Mouse (Mus musculus): ENCODE results near the gene Tshz2. TPM values are rescaled to one million over a fixed set of nuclear protein-coding genes. Genes with fewer than 3 reads are reported as not detected.
A peak's percentile ranks its signal among the peaks of the same experiment; 100 is the strongest.

Gene Tshz2
- polyA plus RNA-seq, 1 experiment from 2014 or later = 22.8 TPM

DNA sequence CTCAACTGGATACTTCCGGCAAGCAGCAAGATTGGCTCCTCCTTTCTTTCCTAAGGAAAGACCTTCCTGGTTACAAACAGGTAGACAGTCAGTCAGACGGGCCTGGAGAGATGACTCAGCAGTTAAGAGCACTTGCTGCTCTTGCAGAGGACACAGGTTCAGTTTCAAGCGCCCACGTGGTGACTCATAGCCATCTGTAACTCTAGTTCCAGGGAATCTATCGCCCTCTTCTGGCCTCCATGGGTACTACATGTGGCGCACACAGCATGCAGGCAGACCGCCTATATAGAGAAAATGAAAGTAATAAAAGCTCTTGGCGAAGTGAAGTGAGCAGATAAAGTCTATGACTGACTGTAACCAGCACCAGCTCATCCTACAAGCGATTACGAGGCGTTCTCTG, 413.1 kb downstream of the Tshz2 start:
- WGBS = 82% methylated on average over 11 of the region's 11 CpGs
- H3K4me1 ChIP-seq (ENCODE audit: control insufficient read depth, insufficient read depth, low read length) = no peaks in the 10 kb centered on the region
- H3K27ac ChIP-seq (ENCODE audit: low read length) = no peak overlapping the region

DNA sequence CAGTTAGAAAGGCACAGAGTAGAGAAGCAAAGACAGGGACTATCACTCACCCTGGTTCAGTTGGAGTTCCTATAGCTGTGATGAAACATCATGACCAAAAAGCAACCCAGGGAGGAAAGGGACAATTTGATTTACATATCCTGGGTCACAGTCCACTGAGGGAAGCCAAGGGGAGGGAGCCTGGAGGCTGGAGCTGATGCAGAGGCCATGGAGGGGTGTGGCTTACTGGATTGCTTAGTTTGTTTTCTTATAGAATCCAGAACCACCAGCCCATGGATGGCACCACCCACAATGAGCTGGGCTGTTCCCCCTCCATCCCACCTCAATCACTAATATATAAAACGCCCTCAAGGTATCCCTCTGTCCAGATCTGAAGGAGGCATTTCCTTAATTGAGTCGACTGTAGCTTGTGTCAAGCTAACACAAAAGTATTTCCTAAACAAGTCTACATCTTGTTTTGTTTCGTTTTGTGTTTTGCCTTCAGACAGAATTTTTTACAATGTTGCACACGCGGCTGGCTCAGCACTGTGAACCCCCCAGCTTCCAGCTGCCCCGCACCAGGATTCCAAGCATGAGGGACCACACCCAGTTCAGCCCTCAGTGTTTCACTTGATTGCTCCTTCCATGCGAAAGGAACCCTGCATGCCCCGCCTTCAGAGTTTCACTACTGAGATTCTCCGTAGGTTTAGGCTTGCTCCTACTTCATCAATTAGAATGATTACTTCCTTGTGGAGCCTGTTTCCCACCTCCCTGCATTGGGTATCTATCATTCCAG, 413.7 kb downstream of the Tshz2 start:
- WGBS = 92% methylated on average over 9 of the region's 9 CpGs
- no peak for ATAC-seq
- H3K36me3 ChIP-seq (ENCODE audit: control insufficient read depth, insufficient read depth, low read length) = no peaks in the 10 kb centered on the region

More for the DNA sequence above, 413.1 kb downstream of the Tshz2 start:
- Histone ChIP-seq H3K9me3 (replicated peaks; ENCODE audit: control insufficient read depth, low read length, poor library complexity, severe bottlenecking) (no peaks in the 10 kb centered on the region), H3K9ac (ENCODE audit: low read depth, low read length) (no peak overlapping the region), H3K36me3 (ENCODE audit: control insufficient read depth, insufficient read depth, low read length) (no peaks in the 10 kb centered on the region), H3K4me3 (ENCODE audit: low read depth, low read length) (no peak overlapping the region), H3K4me2 (ENCODE audit: low read length) (no peak overlapping the region), H3K27me3 (ENCODE audit: control insufficient read depth, insufficient read depth, low read depth, low read length) (no peaks in the 10 kb centered on the region)
- ATAC-seq = no peak

DNA sequence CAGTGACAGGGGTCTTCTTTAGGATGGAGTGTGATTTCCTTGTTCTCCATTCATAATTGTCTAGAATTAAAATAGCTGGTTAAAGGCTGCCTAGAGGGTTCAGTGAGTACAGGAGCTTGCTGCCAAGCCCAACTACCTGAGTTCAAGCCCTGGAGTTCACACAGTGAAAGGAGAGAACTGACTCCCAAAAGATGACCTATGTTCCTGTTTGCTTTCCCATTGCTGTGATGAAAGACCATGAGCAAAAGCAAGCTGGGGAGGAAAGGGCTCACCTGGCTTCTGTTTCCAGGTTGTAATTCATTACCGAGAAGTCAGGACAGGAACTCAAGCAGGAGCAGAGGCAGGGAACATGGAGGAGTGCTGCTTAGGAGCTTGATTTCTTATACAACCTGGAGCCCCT, 416.0 kb downstream of the Tshz2 start:
- Histone ChIP-seq H3K36me3 (ENCODE audit: control insufficient read depth, insufficient read depth, low read length) (no peaks in the 10 kb centered on the region), H3K4me3 (ENCODE audit: low read depth, low read length) (no peak overlapping the region), H3K9me3 (replicated peaks; ENCODE audit: control insufficient read depth, low read length, poor library complexity, severe bottlenecking) (no peaks in the 10 kb centered on the region), H3K27me3 (ENCODE audit: control insufficient read depth, insufficient read depth, low read depth, low read length) (no peaks in the 10 kb centered on the region), H3K27ac (ENCODE audit: low read length) (no peak overlapping the region), H3K4me2 (ENCODE audit: low read length) (no peak overlapping the region), H3K9ac (ENCODE audit: low read depth, low read length) (no peak overlapping the region), H3K4me1 (ENCODE audit: control insufficient read depth, insufficient read depth, low read length) (no peaks in the 10 kb centered on the region)
- 94% methylated on average over 1 of the region's 1 CpGs for WGBS
- no peak for ATAC-seq

More for the DNA sequence above, 413.7 kb downstream of the Tshz2 start:
- H3K27me3 ChIP-seq (ENCODE audit: control insufficient read depth, insufficient read depth, low read depth, low read length) = no peaks in the 10 kb centered on the region
- H3K27ac ChIP-seq (ENCODE audit: low read length) = no peak overlapping the region
- H3K9ac ChIP-seq (ENCODE audit: low read depth, low read length) = no peak overlapping the region
- no peak overlapping the region for H3K4me2 ChIP-seq (ENCODE audit: low read length)
- no peaks in the 10 kb centered on the region for H3K9me3 ChIP-seq (replicated peaks; ENCODE audit: control insufficient read depth, low read length, poor library complexity, severe bottlenecking)
- H3K4me3 ChIP-seq (ENCODE audit: low read depth, low read length) = no peak overlapping the region
- H3K4me1 ChIP-seq (ENCODE audit: control insufficient read depth, insufficient read depth, low read length) = no peaks in the 10 kb centered on the region

DNA sequence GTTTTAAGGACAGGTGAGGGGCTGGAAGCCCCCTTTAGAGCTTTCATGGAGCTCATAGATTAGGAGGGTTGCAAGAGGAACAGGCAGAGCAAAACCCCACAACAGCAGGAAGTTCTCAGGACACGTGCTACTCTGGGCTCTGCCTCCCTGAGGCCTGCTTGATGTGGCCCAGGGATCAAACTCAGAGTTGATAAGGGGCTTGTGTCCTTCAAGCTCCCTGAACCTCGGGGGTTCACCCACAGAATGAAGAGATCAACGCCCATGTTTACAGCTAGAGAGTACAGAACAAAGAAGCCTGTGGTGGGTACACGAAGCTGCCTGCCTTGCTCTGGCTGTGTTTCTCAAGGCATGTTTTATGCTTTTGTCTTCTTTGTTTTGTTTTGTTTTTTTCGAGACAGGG, 417.8 kb downstream of the Tshz2 start:
- H3K27me3 ChIP-seq (ENCODE audit: control insufficient read depth, insufficient read depth, low read depth, low read length) = no peaks in the 10 kb centered on the region
- H3K9ac ChIP-seq (ENCODE audit: low read depth, low read length) = no peak overlapping the region
- no peak overlapping the region for H3K4me2 ChIP-seq (ENCODE audit: low read length)
- H3K9me3 ChIP-seq (replicated peaks; ENCODE audit: control insufficient read depth, low read length, poor library complexity, severe bottlenecking) = no peaks in the 10 kb centered on the region
- ATAC-seq = no peak
- WGBS = 39% methylated on average over 5 of the region's 5 CpGs
- H3K4me3 ChIP-seq (ENCODE audit: low read depth, low read length) = no peak overlapping the region
- no peak overlapping the region for H3K27ac ChIP-seq (ENCODE audit: low read length)
- H3K4me1 ChIP-seq (ENCODE audit: control insufficient read depth, insufficient read depth, low read length) = no peaks in the 10 kb centered on the region
- no peaks in the 10 kb centered on the region for H3K36me3 ChIP-seq (ENCODE audit: control insufficient read depth, insufficient read depth, low read length)

DNA sequence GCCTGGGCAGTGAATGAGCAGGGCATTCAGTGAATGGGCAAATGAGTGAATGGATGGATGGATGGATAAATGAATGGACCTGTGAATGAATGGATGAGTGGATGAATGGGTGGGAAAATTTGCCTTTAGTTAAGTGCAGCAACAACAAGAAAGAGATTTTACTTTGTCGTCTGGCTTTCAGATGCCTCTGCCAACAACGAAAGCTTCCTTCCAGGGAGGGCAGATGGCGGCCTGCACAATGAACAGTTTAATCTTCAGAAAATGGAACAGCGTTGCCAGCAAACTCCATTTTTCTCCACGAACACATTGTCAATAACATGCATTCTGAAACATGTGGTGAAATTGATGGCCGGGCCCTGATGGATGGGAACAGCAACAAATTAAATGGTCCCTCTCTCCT, 418.6 kb downstream of the Tshz2 start:
- WGBS = 49% methylated on average over 6 of the region's 6 CpGs
- no peak overlapping the region for H3K4me2 ChIP-seq (ENCODE audit: low read length)
- H3K36me3 ChIP-seq (ENCODE audit: control insufficient read depth, insufficient read depth, low read length) = no peaks in the 10 kb centered on the region
- no peaks in the 10 kb centered on the region for H3K27me3 ChIP-seq (ENCODE audit: control insufficient read depth, insufficient read depth, low read depth, low read length)
- H3K4me3 ChIP-seq (ENCODE audit: low read depth, low read length) = no peak overlapping the region
- H3K9ac ChIP-seq (ENCODE audit: low read depth, low read length) = no peak overlapping the region
- H3K27ac ChIP-seq (ENCODE audit: low read length) = no peak overlapping the region
- ATAC-seq = no peak
- no peaks in the 10 kb centered on the region for H3K4me1 ChIP-seq (ENCODE audit: control insufficient read depth, insufficient read depth, low read length)
- H3K9me3 ChIP-seq (replicated peaks; ENCODE audit: control insufficient read depth, low read length, poor library complexity, severe bottlenecking) = no peaks in the 10 kb centered on the region

DNA sequence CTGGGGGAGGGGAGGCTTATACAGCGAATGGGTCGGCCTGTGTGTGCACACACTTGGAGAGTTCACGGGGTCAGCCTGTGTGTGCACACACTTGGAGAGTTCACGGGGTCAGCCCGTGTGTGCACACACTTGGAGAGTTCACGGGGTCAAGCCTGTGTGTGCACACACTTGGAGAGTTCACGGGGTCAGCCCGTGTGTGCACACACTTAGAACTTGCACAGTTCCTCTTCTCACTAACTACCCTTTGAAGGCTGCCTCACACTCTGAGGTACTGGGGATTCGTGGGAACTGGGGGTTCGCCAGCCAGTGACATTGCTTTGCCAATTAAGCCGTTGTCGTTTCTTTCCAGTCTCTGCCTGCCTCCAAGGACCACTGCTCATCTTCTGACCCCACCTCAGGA, 422.1 kb downstream of the Tshz2 start:
- Histone ChIP-seq H3K4me1 (ENCODE audit: control insufficient read depth, insufficient read depth, low read length) (no peaks in the 10 kb centered on the region), H3K4me2 (ENCODE audit: low read length) (no peak overlapping the region), H3K9me3 (replicated peaks; ENCODE audit: control insufficient read depth, low read length, poor library complexity, severe bottlenecking) (no peaks in the 10 kb centered on the region), H3K27ac (ENCODE audit: low read length) (no peak overlapping the region), H3K9ac (ENCODE audit: low read depth, low read length) (no peak overlapping the region), H3K36me3 (ENCODE audit: control insufficient read depth, insufficient read depth, low read length) (no peaks in the 10 kb centered on the region), H3K4me3 (ENCODE audit: low read depth, low read length) (no peak overlapping the region), H3K27me3 (ENCODE audit: control insufficient read depth, insufficient read depth, low read depth, low read length) (no peaks in the 10 kb centered on the region)
- ATAC-seq = no peak
- 81% methylated on average over 12 of the region's 12 CpGs for WGBS

DNA sequence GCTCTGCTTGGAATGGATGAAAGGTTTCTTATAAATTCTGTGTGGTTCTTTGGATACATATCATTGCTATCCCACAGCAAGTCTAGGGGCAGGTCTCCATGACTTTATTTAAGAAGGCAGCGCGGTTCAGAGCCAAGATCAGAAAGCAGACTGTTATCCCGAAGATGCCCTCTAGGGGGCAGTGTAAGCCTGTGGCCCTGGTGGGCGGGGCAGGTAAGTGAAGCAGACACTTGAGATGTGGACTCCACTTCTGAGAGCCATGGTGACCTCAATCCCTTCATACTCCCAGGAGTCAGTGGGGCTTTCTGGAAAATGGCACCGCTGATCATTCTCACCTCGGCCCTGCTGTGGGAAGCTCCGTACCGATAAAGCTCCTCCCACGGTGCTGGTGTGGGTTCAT, 422.6 kb downstream of the Tshz2 start:
- no peak overlapping the region for H3K9ac ChIP-seq (ENCODE audit: low read depth, low read length)
- H3K4me3 ChIP-seq (ENCODE audit: low read depth, low read length) = no peak overlapping the region
- ATAC-seq = 0 out of 2 replicates have a peak, but pooled peaks have one; percentile 17
- H3K4me1 ChIP-seq (ENCODE audit: control insufficient read depth, insufficient read depth, low read length) = no peaks in the 10 kb centered on the region
- H3K27ac ChIP-seq (ENCODE audit: low read length) = no peak overlapping the region
- WGBS = 33% methylated on average over 9 of the region's 9 CpGs
- H3K4me2 ChIP-seq (ENCODE audit: low read length) = no peak overlapping the region
- no peaks in the 10 kb centered on the region for H3K9me3 ChIP-seq (replicated peaks; ENCODE audit: control insufficient read depth, low read length, poor library complexity, severe bottlenecking)
- H3K27me3 ChIP-seq (ENCODE audit: control insufficient read depth, insufficient read depth, low read depth, low read length) = no peaks in the 10 kb centered on the region
- H3K36me3 ChIP-seq (ENCODE audit: control insufficient read depth, insufficient read depth, low read length) = no peaks in the 10 kb centered on the region

DNA sequence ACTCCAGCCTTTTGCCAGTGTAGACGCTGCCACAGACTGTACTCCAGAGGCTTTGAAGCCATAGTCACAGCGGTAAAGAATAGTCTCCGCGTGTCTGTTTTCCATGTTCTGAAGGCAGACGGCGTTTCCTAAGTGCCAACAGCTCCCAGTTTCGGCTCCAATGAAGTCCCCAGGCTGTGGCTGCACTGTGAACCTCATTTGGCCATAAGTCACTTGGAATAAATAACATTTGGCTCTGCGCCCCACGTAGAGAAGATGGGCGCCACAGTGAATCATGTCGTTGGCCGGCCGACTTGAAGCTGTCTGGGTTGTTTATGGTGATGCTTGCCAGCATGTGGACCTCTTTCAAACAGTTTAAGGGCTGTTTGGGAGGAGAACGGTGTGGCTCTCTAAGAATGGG, 426.0 kb downstream of the Tshz2 start:
- H3K27ac ChIP-seq (ENCODE audit: low read length) = no peak overlapping the region
- H3K4me1 ChIP-seq (ENCODE audit: control insufficient read depth, insufficient read depth, low read length) = no peaks in the 10 kb centered on the region
- no peaks in the 10 kb centered on the region for H3K36me3 ChIP-seq (ENCODE audit: control insufficient read depth, insufficient read depth, low read length)
- no peak overlapping the region for H3K4me2 ChIP-seq (ENCODE audit: low read length)
- H3K9me3 ChIP-seq (replicated peaks; ENCODE audit: control insufficient read depth, low read length, poor library complexity, severe bottlenecking) = no peaks in the 10 kb centered on the region
- no peak overlapping the region for H3K4me3 ChIP-seq (ENCODE audit: low read depth, low read length)
- WGBS = 90% methylated on average over 14 of the region's 14 CpGs
- H3K27me3 ChIP-seq (ENCODE audit: control insufficient read depth, insufficient read depth, low read depth, low read length) = no peaks in the 10 kb centered on the region
- H3K9ac ChIP-seq (ENCODE audit: low read depth, low read length) = no peak overlapping the region
- no peak for ATAC-seq

DNA sequence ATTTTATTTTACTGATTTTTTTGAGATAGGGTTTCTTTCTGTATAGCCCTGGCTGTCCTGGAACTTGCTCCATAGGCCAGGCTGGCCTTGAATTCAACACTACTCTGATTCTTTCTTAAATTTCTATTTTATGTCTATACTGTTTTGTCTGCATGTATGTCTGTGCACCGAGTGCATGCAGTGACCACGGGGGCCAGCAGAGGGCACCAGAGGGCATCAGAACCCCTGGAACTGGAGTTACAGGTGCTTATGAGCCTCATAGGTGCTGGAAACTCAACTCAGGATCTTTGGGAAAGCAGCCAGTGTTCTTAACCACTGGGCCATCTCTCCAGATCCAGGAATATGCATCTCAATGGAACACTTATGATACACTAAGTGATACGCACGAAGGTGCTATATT, 427.3 kb downstream of the Tshz2 start:
- no peak overlapping the region for H3K9ac ChIP-seq (ENCODE audit: low read depth, low read length)
- H3K27me3 ChIP-seq (ENCODE audit: control insufficient read depth, insufficient read depth, low read depth, low read length) = no peaks in the 10 kb centered on the region
- H3K9me3 ChIP-seq (replicated peaks; ENCODE audit: control insufficient read depth, low read length, poor library complexity, severe bottlenecking) = no peaks in the 10 kb centered on the region
- no peaks in the 10 kb centered on the region for H3K36me3 ChIP-seq (ENCODE audit: control insufficient read depth, insufficient read depth, low read length)
- H3K4me1 ChIP-seq (ENCODE audit: control insufficient read depth, insufficient read depth, low read length) = no peaks in the 10 kb centered on the region
- no peak overlapping the region for H3K4me2 ChIP-seq (ENCODE audit: low read length)
- H3K27ac ChIP-seq (ENCODE audit: low read length) = no peak overlapping the region
- no peak for ATAC-seq
- 68% methylated on average over 4 of the region's 4 CpGs for WGBS
- H3K4me3 ChIP-seq (ENCODE audit: low read depth, low read length) = no peak overlapping the region
